Mouse (Mus musculus): ENCODE data around the gene Ppp6r2.

The Ppp6r2 gene

DNA sequence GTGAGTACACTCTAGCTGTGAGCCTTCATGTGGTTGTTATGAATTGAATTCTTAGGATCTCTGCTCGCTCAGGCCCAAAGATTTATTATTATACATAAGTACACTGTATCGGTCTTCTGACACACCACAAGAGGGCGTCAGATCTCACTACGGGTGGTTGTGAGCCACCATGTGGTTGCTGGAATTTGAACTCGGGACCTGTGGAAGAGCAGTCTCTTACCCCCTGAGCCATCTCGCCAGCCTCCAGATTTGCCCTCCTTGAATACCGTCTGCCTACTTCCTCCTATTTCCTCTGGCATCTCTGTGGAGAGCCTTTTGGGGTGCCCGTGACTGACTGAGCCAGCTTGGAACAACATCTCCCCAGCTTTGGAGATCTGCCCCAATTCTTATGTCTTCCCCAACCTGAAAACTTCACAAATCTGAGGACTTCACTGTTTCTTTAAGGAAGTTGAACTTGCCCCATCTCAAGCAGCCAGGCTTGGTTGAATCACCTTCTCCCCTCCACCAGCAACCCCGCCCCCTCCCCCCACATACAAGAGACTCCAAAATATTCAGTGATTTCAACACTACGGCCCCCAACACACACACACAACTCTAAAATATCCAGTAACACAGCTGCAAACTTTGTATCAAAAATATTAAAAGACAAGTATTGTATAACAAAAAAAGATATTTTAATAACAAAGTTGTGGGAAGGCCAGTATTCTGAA, 29.6 kb upstream of the Ppp6r2 start:
- in situ Hi-C loops (cut with MboI; ENCODE audit: low sequenced_read_pairs), result no loop called here

DNA sequence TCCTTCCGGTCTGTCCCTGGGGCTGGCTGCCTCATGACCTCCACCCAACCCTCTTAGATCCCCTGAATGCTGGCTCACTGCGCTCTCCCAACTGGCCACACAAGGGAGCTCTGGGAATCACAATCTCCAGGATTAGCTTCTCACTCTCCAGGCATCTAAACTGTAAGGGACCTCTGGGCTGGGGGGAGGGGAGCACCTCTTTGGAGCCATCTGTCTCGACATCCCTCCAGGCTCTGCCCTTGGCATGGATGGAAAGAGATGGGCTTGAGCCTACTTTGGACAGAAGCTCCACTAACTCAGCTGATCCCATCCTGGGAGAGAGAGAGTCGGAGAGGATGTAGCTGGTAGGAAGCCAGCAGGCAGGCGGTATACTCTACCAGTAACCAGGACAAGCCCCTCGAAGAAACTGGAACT, 29.0 kb upstream of the Ppp6r2 start:
- in situ Hi-C loops (cut with MboI; ENCODE audit: low sequenced_read_pairs), result no loop called here

GRCm38 (mm10) chr15:89182842-89183241, 28.5 kb upstream of the Ppp6r2 start:
- in situ Hi-C loops (cut with MboI; ENCODE audit: low sequenced_read_pairs), result no loop called here

DNA sequence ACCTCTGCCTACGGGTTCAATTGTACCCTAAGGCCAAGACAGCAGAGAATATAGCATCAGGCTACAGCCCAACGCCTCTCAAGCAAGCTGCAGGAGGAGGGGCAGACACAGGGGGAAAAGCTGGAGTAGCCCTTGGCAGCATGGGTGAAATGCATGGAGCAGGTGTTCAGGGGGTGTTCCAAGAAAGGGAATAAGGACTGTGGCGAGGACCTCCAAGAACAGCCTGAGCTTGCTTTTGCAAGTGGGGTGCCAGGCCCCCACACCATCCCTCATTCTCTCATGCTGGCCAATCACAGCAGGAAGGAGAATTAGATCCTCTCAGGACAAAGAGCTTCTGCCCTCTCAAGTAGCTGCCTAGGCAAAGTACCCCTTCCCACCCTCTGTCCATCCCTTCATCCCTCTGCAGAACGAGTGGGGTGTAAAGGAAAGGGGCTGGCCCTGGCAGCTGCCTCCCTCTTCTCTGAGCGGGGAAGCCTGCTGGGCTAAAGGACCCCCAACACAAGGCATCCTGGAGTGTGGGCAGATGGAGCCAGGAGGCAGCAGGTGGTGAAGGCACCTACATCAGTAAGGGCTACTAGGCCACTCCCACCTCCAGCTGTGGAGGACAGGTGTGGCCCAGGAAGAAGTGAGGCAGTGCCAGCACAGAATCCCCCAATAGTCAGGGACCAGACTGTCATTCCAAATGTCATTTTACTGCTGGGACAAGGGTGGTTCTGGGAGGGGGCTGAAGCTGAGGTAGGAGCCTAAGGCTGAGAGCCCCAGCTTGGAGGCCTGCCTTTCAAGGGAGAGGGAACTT, 27.0 kb upstream of the Ppp6r2 start:
- in situ Hi-C loops (cut with MboI; ENCODE audit: low sequenced_read_pairs), result no loop called here

- in situ Hi-C loops (cut with MboI; ENCODE audit: low sequenced_read_pairs), result no loop called here
These were observed 26.5 kb upstream of the Ppp6r2 start for GRCm38 (mm10) chr15:89184937-89185227.

GRCm38 (mm10) chr15:89195261-89195681, 16.1 kb upstream of the Ppp6r2 start:
- in situ Hi-C loops (cut with MboI; ENCODE audit: low sequenced_read_pairs), result no loop called here

- in situ Hi-C loops (cut with MboI; ENCODE audit: low sequenced_read_pairs), result no loop called here
These were observed 15.6 kb upstream of the Ppp6r2 start for GRCm38 (mm10) chr15:89195690-89196312.

DNA sequence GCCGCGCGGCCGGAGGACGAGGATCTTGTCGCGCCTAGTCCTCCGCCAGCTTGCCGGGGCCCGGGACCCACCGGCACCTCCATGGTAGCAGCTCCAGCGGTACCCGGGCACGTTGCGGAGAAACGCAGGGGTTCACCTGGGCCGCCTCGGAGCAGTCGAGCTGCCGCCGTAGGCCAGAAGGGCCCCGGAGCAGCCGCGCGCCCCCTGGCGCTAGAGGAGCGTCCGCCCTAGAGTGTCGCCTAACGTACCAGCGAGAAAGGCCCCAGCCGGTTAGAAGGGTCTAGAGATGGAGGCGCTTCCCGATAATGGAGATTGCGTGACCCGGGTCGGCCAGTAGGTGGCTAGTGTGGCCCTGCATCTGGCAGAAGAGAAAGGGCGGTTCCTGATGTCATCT, 15.0 kb upstream of the Ppp6r2 start, which contains the start of gene Dennd6b:
Dennd6b (minus strand) TSS at position 184 of the 394 bp plus-strand sequence.
- in situ Hi-C loops (cut with MboI; ENCODE audit: low sequenced_read_pairs), result no loop called here

DNA sequence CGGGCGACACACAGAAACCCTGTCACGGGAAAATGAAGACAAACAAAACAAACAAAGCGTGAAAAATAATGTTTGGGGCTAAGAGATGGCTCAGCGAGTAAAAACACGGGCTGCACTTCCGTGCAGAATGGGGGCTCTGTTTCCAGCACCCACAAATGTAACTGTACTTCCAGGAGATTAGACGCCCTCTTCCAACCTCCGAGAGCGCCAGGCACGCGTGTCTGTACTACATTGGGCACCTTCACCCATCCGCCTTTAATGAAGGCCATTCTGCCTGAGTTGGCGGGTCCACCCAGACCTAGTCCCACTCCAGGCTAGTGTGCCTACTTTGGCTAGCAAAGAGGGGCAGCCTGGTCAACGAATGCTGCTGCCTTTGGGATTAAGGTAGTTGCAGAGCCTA, 14.3 kb upstream of the Ppp6r2 start:
- in situ Hi-C loops (cut with MboI; ENCODE audit: low sequenced_read_pairs), result no loop called here

- in situ Hi-C loops (cut with MboI; ENCODE audit: low sequenced_read_pairs), result no loop called here
These were observed 3.9 kb upstream of the Ppp6r2 start for GRCm38 (mm10) chr15:89207457-89207856.

- in situ Hi-C loops (cut with MboI; ENCODE audit: low sequenced_read_pairs), result no loop called here
These were observed 1.2 kb upstream of the Ppp6r2 start for GRCm38 (mm10) chr15:89209886-89210761.

GRCm38 (mm10) chr15:89211716-89212461, 536 bp downstream of the Ppp6r2 start:
- in situ Hi-C loops (cut with MboI; ENCODE audit: low sequenced_read_pairs), result no loop called here

- in situ Hi-C loops (cut with MboI; ENCODE audit: low sequenced_read_pairs), result no loop called here
These were observed 1.1 kb downstream of the Ppp6r2 start for GRCm38 (mm10) chr15:89212495-89212894.

GRCm38 (mm10) chr15:89213517-89213916, 2.2 kb downstream of the Ppp6r2 start:
- in situ Hi-C loops (cut with MboI; ENCODE audit: low sequenced_read_pairs), result no loop called here

DNA sequence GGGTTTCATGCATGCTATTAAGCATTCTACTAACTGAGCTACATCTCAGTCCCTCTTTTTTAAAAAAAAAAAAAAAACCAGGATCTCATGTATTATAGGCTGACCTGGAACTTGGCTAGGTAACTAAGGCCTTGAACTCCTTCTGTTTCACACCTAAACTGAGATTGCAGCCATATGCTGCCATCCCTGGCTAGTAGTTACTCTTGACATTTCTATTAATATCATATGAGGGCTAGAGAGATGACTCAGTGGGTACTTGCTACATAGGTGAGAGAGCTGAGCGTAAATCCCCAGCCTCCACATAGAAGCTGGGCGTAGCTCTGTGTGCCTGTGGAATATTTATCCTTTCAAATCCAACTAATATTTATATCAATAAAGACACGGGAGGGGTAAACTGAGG, 3.6 kb downstream of the Ppp6r2 start:
- in situ Hi-C loops (cut with MboI; ENCODE audit: low sequenced_read_pairs), result no loop called here

- in situ Hi-C loops (cut with MboI; ENCODE audit: low sequenced_read_pairs), result no loop called here
These were observed 4.4 kb downstream of the Ppp6r2 start for GRCm38 (mm10) chr15:89215611-89216233.

- in situ Hi-C loops (cut with MboI; ENCODE audit: low sequenced_read_pairs), result no loop called here
These were observed 22.2 kb downstream of the Ppp6r2 start for GRCm38 (mm10) chr15:89233586-89233985.

- in situ Hi-C loops (cut with MboI; ENCODE audit: low sequenced_read_pairs), result no loop called here
These were observed 22.7 kb downstream of the Ppp6r2 start for GRCm38 (mm10) chr15:89234052-89234451.

GRCm38 (mm10) chr15:89239751-89240392, 28.5 kb downstream of the Ppp6r2 start:
- in situ Hi-C loops (cut with MboI; ENCODE audit: low sequenced_read_pairs), result no loop called here

Measured in CH12F3 (cell line).